Comparison of ENCODE assay signal across 7 mouse cellular contexts in the genomic region with DNA sequence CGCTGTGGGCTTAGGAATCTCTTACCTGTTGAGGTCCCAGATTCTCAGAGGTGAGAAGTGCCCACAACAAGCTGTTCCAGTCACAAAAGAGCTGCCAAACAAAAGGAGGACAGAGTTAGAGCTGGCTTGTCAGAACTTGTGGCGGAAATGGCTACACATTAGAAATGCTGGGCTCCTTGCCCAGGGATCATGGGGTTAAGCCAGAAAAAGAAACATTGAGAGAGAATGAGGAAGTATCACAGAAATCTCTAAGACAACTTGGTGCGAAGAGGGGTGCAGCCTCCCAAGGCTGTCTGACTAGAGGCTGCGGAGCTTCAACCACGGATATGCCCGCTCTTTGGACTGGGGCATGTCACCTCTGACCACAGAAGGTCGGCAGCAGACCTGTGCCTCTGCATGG. TPM values are rescaled to one million over a fixed set of nuclear protein-coding genes. Genes with fewer than 3 reads are reported as not detected.
A peak's percentile ranks its signal among the peaks of the same experiment; 100 is the strongest.
DNase-seq lines count a peak whose midpoint lies in the region; ATAC-seq and TF ChIP-seq lines count a peak whose summit lies in the region.

No protein-coding gene starts in this region.

- no peaks in the 10 kb centered on the region for H3K27me3 ChIP-seq in spleen, adult 2 months (ENCODE audit: control insufficient read depth, insufficient read depth, low read length)
- no peaks in the 10 kb centered on the region for H3K27me3 ChIP-seq in lung, embryonic 15.5 days
- H3K27me3 ChIP-seq in forebrain, embryonic 11.5 days (ENCODE audit: control insufficient read depth, insufficient read depth, low read length), result peaks cover 80% of the 10 kb centered on the region

- no peaks in the 10 kb centered on the region for H3K36me3 ChIP-seq in spleen, adult 2 months (ENCODE audit: control insufficient read depth, insufficient read depth, low read length)
- H3K36me3 ChIP-seq in lung, embryonic 15.5 days, result 0 out of 2 replicates have a peak, but pooled peaks cover 2% of the 10 kb centered on the region
- no peaks in the 10 kb centered on the region for H3K36me3 ChIP-seq in forebrain, embryonic 11.5 days (ENCODE audit: control insufficient read depth, insufficient read depth, low read length)

- H3K4me1 ChIP-seq in spleen, adult 2 months (ENCODE audit: control insufficient read depth, insufficient read depth, insufficient read length), result peaks cover 3% of the 10 kb centered on the region; the same call in 1 of the 2 replicates
- peaks cover 15% of the 10 kb centered on the region for H3K4me1 ChIP-seq in lung, embryonic 15.5 days
- H3K4me1 ChIP-seq in forebrain, embryonic 11.5 days (replicated peaks; ENCODE audit: control insufficient read depth, insufficient read depth, low read length), result peaks cover 4% of the 10 kb centered on the region

- no peak for TF ChIP-seq CTCF in spleen, adult 2 months (IDR thresholded peaks at IDR 0.05; ENCODE audit: extremely low read depth, insufficient read depth, insufficient read length, insufficient replicate concordance)

- intact Hi-C loops in gastrocnemius, postnatal 14 days (cut with DNase I; ENCODE audit: low total_unique reads), result no loop called here

- H3K4me3 ChIP-seq in spleen, adult 2 months (ENCODE audit: extremely low read depth, insufficient read depth, insufficient read length), result no peak overlapping the region
- H3K4me3 ChIP-seq in lung, embryonic 15.5 days, result no peak overlapping the region
- no peak overlapping the region for H3K4me3 ChIP-seq in forebrain, embryonic 11.5 days (ENCODE audit: low read depth, low read length)

- DNase-seq in spleen, adult 2 months (ENCODE audit: low read depth in 1 of 2, low spot score in 2 of 2), result no peak
- DNase-seq in spleen, postnatal 10 days (ENCODE audit: low spot score in 2 of 2), result no peak
- DNase-seq in gastrocnemius, postnatal 14 days, result peak; percentile 49
- peak; percentile 73 to 82 for DNase-seq in urinary bladder, postnatal 36 days (ENCODE audit: low spot score in 2 of 2)
- no peak for DNase-seq in c-Kit-positive CD71-positive TER-119-positive erythroid progenitor cells, embryonic 14.5 days (ENCODE audit: low spot score)
- DNase-seq in forebrain, embryonic 11.5 days (ENCODE audit: low spot score), result no peak

- no peaks in the 10 kb centered on the region for H3K9me3 ChIP-seq in lung, embryonic 15.5 days
- H3K9me3 ChIP-seq in forebrain, embryonic 11.5 days (ENCODE audit: control insufficient read depth, low read length), result no peaks in the 10 kb centered on the region

- peak overlapping the region; percentile 26 for H3K27ac ChIP-seq in spleen, adult 2 months (ENCODE audit: insufficient read depth, low read length)
- 0 out of 2 replicates have a peak overlapping the region, but pooled peaks have one; percentile 53 for H3K27ac ChIP-seq in lung, embryonic 15.5 days
- no peak overlapping the region for H3K27ac ChIP-seq in forebrain, embryonic 11.5 days (ENCODE audit: low read depth, low read length)

- peak; percentile 76 for ATAC-seq in lung, embryonic 15.5 days (ENCODE audit: borderline replicate concordance, extremely low read depth, low FRiP score, low TSS enrichment)
- no peak for ATAC-seq in forebrain, embryonic 11.5 days (replicated peaks; ENCODE audit: low FRiP score)

- no peak overlapping the region for H3K9ac ChIP-seq in lung, embryonic 15.5 days
- H3K9ac ChIP-seq in forebrain, embryonic 11.5 days (ENCODE audit: low read length), result no peak overlapping the region

- no peak overlapping the region for H3K4me2 ChIP-seq in lung, embryonic 15.5 days
- H3K4me2 ChIP-seq in forebrain, embryonic 11.5 days (ENCODE audit: low read depth, low read length, severe bottlenecking), result no peak overlapping the region

- WGBS in spleen, adult 2 months, result 33% methylated on average over 7 of the region's 7 CpGs
- WGBS in lung, embryonic 15.5 days, result 44% methylated on average over 7 of the region's 7 CpGs
- 91% methylated on average over 7 of the region's 7 CpGs for WGBS in forebrain, embryonic 11.5 days

- no peak for TF ChIP-seq POLR2A in spleen, adult 2 months (IDR thresholded peaks at IDR 0.05; ENCODE audit: low read depth, low read length)

RNA-seq across cellular contexts. Expression of a gene that starts 31.3 kb away (rescaled TPM):
- 2.3 and 5.5 TPM in 2 replicates for polyA plus RNA-seq in spleen, adult 2 months (2012; rRNA removed)
- 10 to 100 TPM; 12.8 to 13.5 TPM for total RNA-seq in gastrocnemius, postnatal 14 days (2021)
- polyA plus RNA-seq in lung, embryonic 15.5 days (2015; fragmentation: Nextera tagmentation; extraction: Ambion mirVana), result 44.1 and 47.0 TPM in 2 replicates
- 49.7 and 53.9 TPM in 2 replicates for polyA plus RNA-seq in forebrain, embryonic 11.5 days (2014; fragmentation: Nextera tagmentation; extraction: Ambion mirVana)

RNA-seq across cellular contexts. Expression of a gene that starts 31.4 kb away (rescaled TPM):
- polyA plus RNA-seq in spleen, adult 2 months (2012; rRNA removed), result 9.0 and 10.7 TPM in 2 replicates
- 10 to 100 TPM; 11.2 to 11.3 TPM for total RNA-seq in gastrocnemius, postnatal 14 days (2021)
- polyA plus RNA-seq in lung, embryonic 15.5 days (2015; fragmentation: Nextera tagmentation; extraction: Ambion mirVana), result 17.6 and 19.9 TPM in 2 replicates
- 22.6 and 24.0 TPM in 2 replicates for polyA plus RNA-seq in forebrain, embryonic 11.5 days (2014; fragmentation: Nextera tagmentation; extraction: Ambion mirVana)

Comparison
In these comparisons a context has a peak if more than half of its experiments do, and no peak if none do; other contexts are left out.
1. DNase-seq: peak in gastrocnemius, postnatal 14 days (single experiment) and urinary bladder, postnatal 36 days (2 of 2); none in spleen, adult 2 months (0 of 2), spleen, postnatal 10 days (0 of 2), c-Kit-positive CD71-positive TER-119-positive erythroid progenitor cells, embryonic 14.5 days (single experiment) and forebrain, embryonic 11.5 days (single experiment).